Mouse (Mus musculus) left cerebral cortex, adult 11 months (tissue): ENCODE measurements around the gene Plekhm3.

Experiments used
- DNase-seq: peaks from one replicate; pipeline ENCODE4 v3.0.0; 2022; ENCODE audit warnings: low spot score

The Plekhm3 gene

DNA sequence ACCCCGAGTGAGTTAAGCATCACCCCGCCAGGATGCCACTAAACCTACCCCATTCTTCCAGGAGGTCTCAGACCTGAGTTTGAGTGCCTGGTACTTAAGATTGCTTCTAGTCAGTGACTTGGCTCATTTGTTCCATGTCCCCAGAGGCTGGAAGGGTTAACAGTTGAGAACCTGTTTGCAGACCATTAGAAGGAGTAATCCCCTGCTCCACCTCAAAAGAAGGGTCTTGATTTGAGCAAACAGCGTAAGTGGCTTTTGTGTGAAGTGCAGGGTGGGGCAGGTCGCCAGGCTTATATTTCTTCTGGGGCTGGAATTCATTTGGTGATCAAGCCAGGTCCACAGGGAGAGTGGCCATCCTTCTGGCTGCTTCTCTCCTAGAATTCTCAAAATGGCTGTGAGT lies 183.3 kb downstream of the Plekhm3 start:
- DNase-seq = no peak

DNA sequence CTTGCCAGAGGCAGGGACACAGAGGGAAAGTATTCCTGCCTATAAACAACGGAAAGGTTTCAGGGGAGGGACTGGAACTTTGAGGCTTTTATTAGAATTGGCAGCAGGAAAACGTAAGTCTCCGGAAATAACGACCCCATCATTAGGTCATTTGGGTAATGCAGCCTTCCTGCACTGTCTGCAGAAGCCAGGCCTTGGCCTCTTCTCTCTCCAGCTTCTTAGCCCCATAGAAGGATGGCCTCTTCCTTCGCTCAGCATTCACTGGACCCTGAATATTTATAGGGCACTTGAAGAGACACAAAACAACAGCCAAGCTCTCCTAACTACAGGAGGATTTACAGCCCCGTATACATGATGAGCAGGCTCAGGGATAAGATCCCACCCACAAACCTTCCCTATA lies 186.5 kb downstream of the Plekhm3 start:
- DNase-seq = no peak

DNA sequence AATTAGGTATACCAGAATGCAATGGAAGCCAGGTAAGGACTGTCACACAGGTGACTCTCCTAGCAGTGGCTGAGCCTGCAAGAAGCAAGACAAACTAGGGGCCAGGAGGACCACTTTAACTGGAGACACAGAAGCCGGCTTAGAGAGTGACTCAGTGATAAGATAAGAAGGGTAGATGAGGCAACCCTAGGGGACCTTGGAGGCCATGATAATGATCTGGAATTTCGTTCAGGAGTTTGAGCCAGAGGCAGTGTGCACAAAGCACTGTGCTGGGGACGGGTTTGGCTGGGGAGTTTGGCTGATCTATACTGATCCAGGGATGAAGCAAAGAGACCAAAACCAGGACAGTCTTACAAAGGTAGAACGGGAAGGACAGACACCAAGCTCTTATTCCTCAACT lies 195.0 kb downstream of the Plekhm3 start:
- DNase-seq = no peak

DNA sequence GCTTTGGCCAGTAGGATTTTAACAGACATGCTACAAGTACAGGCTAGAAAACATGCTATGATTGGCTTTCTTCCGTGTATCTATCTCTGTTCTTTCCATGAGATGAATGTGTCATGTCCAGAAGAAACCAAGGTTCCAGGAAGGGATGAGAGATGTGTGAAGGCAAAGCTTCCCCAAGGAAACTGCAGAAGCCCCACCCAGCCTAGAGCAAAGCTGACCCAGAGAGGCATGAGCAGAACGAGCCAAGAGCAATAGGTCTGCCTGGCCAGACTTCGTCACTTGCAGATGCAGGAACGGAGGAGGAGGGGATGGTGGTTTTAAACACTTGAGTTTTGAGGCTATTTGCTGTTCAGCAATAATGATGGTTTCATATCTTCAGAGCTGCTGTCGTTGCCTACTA lies 198.9 kb downstream of the Plekhm3 start:
- DNase-seq = no peak

DNA sequence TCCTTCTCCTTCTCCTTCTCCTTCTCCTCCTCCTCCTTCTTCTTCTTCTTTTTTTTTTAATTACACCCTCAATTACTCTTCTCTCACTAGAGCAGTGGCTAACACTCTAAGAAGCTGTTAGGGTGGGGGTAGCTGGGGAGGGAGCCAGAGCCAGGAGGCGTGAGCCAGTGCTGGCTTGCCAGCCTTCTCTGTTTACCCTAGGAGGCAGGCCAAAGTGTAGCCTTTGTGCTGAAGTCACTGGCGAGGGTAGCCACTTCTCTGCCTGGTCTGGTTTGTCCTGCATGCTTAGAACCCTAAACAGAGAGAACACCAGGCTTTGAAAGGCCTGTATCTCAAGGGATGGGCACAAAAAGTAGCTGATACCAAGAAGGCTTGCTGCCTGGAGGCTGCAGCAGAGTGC lies 199.4 kb downstream of the Plekhm3 start:
- DNase-seq = no peak

DNA sequence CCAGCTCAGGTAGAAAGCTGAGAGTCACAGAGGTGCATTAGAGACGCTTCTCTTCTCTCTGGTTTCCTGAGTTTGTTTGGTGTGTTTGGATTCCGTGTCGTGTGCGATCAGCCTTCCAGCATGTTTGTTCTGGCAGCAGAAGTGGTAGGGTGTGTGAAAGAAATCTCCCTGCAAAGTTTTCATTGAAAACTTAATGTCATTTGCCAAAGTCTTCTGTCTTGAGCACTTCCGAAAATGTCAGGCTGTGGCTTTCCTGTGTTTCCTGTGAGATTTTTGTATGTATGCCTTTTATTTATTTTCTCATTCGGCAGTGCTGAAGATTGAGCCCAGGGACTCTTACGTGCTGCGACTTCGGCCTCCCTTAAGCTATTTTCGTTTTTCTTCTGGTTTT lies 200.0 kb downstream of the Plekhm3 start:
- no peak for DNase-seq

DNA sequence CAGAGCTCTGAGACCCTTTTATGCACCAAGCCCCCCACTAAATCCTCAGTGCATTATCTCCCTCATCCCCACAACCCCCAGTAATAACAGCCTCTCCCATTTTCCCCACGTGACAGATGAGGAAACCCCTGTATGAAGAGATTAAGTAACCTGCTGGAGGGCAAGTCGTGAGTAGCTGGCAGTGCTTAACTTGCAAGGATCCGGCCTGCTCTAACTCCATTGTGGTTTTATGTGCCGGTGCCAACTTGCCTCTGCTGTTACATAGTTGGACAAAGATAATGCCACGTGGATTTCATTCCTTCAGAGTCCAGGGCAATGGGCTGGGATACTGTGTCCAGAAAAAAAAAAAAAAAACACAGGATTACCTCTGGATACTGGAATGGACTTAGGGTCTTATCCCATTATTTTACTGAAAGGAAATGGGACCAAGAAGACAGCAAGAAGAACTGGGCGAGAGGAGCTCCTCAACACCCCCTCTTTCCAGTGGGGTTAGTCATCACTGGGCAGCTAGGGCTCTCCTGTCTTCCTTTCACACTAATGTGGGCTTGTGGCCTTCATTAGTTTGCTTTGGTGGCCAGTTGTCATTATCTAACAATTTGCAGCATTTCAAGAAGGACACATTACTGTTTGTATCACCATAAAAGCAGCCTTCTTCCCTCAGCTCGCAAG lies 200.5 kb downstream of the Plekhm3 start:
- no peak for DNase-seq

DNA sequence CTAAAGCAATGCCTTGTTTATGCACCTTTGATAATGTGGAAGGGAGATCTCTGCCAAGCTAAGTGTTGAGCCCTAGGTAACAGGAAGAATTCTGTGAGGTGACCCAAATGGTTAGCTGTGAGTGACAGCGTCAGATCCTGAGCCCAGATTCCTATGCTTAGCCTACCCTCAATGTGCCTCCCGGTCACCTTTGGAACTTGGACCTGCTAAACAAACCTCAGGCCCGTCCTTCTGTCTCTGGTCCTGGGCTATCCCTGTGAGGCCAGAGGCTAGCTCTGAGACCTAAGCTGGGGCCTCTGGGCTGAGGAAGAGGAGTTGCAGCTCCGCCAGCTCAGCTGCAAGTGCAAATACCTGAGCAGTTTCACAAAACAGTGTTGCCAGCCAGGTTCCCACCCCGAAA lies 202.0 kb downstream of the Plekhm3 start:
- DNase-seq = no peak

DNA sequence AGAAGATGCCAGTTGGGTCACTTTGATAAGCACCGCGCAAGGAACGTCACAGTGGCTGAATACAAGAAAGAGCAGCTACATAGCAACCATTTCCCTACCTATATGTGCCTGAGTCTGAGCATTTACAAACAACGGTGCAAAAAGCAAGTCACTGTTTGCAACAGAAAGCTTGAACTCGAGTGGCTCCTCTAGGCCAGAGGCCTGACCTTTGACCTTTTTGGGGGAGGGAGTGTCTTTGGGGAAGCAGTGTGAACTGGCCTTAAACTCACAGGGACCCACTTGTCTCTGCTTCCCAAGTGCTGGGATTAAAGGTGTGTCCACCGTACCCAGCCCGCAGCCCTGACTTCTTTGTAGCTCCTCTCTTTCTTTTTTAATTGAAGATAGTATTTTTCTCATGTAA lies 203.0 kb downstream of the Plekhm3 start:
- no peak for DNase-seq

DNA sequence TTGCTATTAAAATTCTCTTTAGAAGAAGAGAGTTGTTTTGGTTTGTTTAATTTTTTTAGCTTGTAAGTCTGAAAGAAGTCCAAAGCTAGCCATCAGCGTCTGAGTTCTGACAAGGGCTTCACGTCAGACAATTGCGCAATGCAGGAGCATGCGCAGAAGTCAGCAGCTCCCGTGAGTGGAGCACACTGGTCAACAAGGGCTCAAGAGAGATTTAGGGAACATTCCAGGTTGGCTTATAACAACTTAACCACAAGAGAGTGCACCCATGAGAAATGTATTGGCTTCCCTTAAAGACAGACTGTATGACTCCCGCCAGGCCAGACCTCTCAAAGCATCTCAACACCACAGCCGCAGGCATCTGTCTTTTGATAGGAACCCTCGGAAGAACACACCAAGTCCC lies 203.5 kb downstream of the Plekhm3 start:
- DNase-seq = no peak

DNA sequence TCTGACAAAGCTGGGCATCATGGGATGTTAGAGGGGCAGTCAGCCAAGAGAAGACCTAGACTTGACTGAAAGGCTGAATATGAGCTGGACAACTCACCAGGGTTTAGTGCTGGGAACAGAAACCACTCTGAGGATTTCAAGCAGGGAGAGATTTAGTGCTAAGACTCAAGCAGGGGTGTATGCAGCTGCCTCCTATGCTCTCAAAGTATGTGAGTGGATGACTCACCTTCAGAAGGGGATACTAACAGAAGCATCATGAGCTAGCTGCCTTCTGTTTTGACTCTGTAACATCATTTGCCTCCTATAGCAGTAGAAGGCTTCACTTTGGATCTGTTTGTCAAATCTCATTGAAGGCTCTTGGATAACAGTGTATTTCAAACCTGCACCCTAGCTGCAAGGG lies 212.0 kb downstream of the Plekhm3 start:
- no peak for DNase-seq

DNA sequence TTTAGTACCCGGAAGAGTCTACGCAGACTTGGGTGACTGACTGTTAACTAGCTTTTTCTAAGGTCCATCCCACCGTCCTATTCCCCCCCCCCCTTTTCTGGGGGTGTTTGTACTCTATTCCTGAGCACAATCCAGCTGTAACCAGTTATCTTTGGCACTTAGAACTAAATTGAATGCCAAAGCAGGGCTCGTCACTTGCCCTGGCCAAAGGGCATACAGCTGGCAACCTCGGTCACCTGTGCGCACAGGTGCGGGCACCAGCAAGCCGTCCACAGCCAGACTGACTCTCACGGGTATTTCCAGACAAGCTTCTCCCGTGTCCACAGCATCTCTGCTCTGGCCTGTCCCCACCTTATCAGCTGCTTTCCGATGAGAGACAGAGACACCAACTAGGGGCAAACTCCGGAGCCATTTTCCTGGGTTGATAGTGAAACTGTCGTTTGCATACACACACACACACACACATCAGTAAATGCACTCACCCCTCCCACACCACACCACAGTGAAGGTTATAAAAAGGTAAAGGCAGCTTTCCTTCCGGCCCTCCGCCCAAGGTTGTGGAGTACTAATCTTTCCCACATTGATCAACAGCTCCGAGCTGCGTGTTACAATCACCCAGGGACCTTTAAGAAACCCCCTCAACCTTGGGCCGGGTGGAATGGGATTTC lies 213.7 kb downstream of the Plekhm3 start:
- no peak for DNase-seq

DNA sequence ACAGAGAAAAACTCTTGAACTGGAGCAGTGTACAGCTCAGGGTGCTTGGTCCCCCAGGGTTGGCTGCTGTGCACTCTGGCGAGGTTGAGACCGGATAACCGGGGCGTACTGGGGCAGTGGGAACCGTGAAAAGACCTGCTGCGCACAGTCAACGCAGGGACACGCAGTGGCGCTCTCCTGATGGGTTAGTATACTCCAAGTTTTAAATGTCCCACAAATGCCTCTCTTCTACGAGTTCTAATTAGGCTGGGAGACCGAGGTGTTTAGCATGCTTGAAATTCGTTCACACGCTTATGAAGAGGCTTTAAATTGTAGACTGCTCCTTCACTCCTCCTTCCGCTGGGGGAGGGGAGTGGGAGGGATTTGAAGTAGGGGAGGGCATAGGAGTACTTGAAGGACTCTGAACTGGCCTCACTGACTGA lies 218.0 kb downstream of the Plekhm3 start:
- no peak for DNase-seq

DNA sequence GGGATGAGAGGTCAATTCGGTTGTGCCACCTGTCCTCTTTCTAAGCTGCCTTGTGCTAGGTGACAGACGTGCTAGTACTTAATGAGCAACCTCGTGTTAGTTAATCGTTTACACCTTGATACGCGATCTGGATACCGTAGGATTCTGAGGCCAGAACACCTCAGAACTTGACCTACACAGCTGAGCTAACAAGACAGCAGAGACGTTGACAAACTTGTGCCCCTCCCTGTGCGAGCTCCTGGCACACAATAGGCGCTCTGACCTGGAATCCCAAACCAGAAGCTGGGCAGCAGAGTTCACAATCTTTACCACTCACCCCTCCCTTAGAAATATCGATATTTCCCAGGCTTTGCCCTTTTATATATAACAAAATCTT lies 218.5 kb downstream of the Plekhm3 start:
- DNase-seq = no peak

DNA sequence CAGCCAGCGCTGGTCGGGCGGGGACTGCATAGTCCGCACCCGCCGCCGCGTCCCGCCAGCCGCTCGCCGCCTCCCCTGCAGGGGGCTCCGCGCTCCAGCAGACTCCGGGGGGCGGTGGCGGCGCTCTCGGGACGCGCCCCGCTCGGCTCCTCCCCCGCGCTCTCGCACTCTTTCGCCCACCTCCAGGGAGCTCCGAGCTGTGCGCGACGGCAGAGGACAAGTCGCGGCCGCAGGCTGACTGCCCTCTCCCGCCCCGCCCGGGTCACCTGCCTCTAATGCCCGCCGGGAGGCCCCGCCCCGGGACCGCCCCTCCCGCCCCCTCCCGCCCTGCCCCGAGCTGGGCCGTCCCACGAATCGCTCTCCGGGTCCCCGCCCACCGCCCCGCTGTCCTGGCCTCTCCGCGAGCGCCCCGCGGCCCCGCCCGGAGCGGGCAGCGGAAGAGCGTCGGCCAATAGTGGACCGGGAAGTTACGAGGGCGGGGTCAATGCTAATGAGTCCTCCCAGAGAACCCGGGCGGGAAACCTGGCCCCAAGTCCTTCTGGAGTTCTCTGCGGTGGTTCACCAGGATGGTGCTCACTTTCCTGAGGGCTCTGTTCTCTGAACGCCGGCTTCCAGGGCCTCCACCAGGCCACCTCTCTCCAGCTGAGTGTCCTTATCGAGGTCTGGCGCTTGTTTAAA lies 219.0 kb downstream of the Plekhm3 start, which contains the start of gene Fzd5:
Gene Fzd5 (minus strand): TSS at position 250 of the 678 bp plus-strand sequence.
- peak; percentile 65 for DNase-seq

DNA sequence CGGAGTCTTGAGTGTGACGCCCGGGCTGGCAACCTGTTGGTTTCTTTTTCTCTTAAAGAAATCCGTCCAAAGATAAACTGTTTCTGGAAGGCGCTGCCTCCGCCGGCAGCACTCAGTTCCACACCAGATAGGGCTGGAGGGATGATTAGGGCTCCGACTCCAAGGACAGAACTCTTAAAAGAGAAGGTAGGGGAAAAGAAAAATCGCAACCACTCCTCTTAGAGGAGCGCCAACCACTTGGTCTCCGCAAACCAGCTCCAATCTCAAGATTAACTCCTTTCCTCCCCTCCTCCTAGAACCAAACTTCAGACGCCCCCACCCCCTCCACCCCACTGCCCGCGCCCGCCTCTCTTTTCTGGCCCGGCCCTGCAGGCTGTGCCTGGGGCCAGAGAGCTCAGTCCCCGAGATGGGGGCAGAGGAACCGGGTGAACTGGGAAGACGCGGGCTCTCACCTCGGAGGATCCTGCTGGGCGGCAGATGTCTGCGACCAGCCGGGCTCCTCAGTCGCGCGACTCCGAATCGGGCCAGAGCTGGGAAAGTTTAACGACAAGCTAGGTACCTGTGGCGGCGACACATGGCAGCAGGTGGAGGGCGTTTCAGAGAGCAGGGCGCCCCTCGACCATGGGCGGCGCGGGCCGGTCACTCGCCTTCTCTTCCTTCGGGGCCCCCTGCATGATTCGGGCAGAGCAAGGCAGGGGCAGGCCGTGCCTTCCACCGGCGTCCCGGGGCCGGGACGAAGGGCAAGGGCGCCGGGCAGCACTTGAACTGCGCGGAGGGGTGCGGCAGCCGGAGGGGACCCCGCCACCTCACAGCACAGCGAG lies 219.7 kb downstream of the Plekhm3 start:
- no peak for DNase-seq
